Mouse (Mus musculus): ENCODE measurements around the gene Pcyox1.

- TF ChIP-seq CTCF (IDR thresholded peaks at IDR 0.05; ENCODE audit: control insufficient read depth, insufficient read depth, insufficient replicate concordance, low read depth, low read length) (no peak), POLR2A (IDR thresholded peaks at IDR 0.05; ENCODE audit: control insufficient read depth, low read depth, low read length) (no peak)
Measured at GRCm38 (mm10) chr6:86383370-86383769, 13.6 kb downstream of the Pcyox1 start.
